Mouse (Mus musculus): ENCODE data around the gene Sema6c. TPM values are rescaled to one million over a fixed set of nuclear protein-coding genes. Genes with fewer than 3 reads are reported as not detected.

Sema6c gene
- polyA plus RNA-seq, 1 experiment from 2014 or later = 1.0 TPM

GRCm38 (mm10) chr3:95177583-95177982 is 17.3 kb downstream of the Sema6c start:
- 42% methylated on average over 6 of the region's 6 CpGs for WGBS
- Histone ChIP-seq H3K4me3 (ENCODE audit: low read depth, low read length) (no peak overlapping the region), H3K4me1 (replicated peaks; ENCODE audit: control insufficient read depth, insufficient read depth, low read length) (no peaks in the 10 kb centered on the region), H3K9ac (ENCODE audit: low read depth, low read length) (no peak overlapping the region), H3K27me3 (replicated peaks; ENCODE audit: control insufficient read depth, insufficient read depth, low read length) (peaks cover 16% of the 10 kb centered on the region), H3K36me3 (ENCODE audit: control insufficient read depth, insufficient read depth) (peaks cover 5% of the 10 kb centered on the region; the same call in 1 of the 2 replicates), H3K27ac (ENCODE audit: low read depth, low read length) (no peak overlapping the region), H3K9me3 (ENCODE audit: control insufficient read depth) (no peaks in the 10 kb centered on the region), H3K4me2 (replicated peaks; ENCODE audit: low read depth) (no peak overlapping the region)
- no peak for TF ChIP-seq CTCF (IDR thresholded peaks at IDR 0.05; ENCODE audit: low read depth)
- ATAC-seq = peak; percentile 63; the same call in 1 of the 2 replicates

GRCm38 (mm10) chr3:95178948-95179347 is 18.7 kb downstream of the Sema6c start:
- 93% methylated on average over 5 of the region's 5 CpGs for WGBS
- H3K9me3 ChIP-seq (ENCODE audit: control insufficient read depth) = no peaks in the 10 kb centered on the region
- H3K4me2 ChIP-seq (replicated peaks; ENCODE audit: low read depth) = no peak overlapping the region
- no peak overlapping the region for H3K4me3 ChIP-seq (ENCODE audit: low read depth, low read length)
- no peak for TF ChIP-seq CTCF (IDR thresholded peaks at IDR 0.05; ENCODE audit: low read depth)
- H3K4me1 ChIP-seq (replicated peaks; ENCODE audit: control insufficient read depth, insufficient read depth, low read length) = no peaks in the 10 kb centered on the region
- peaks cover 14% of the 10 kb centered on the region; the same call in 1 of the 2 replicates for H3K36me3 ChIP-seq (ENCODE audit: control insufficient read depth, insufficient read depth)
- H3K9ac ChIP-seq (ENCODE audit: low read depth, low read length) = no peak overlapping the region
- H3K27me3 ChIP-seq (replicated peaks; ENCODE audit: control insufficient read depth, insufficient read depth, low read length) = peaks cover 2% of the 10 kb centered on the region; the same call in 1 of the 2 replicates
- no peak overlapping the region for H3K27ac ChIP-seq (ENCODE audit: low read depth, low read length)
- ATAC-seq = no peak

- peaks cover 14% of the 10 kb centered on the region; the same call in 1 of the 2 replicates for H3K36me3 ChIP-seq (ENCODE audit: control insufficient read depth, insufficient read depth)
- no peaks in the 10 kb centered on the region for H3K27me3 ChIP-seq (replicated peaks; ENCODE audit: control insufficient read depth, insufficient read depth, low read length)
- no peak overlapping the region for H3K27ac ChIP-seq (ENCODE audit: low read depth, low read length)
- no peak overlapping the region for H3K9ac ChIP-seq (ENCODE audit: low read depth, low read length)
- H3K4me3 ChIP-seq (ENCODE audit: low read depth, low read length) = no peak overlapping the region
- no peaks in the 10 kb centered on the region for H3K9me3 ChIP-seq (ENCODE audit: control insufficient read depth)
- WGBS = 61% methylated on average over 3 of the region's 3 CpGs
- no peak for ATAC-seq
- no peak overlapping the region for H3K4me2 ChIP-seq (replicated peaks; ENCODE audit: low read depth)
- TF ChIP-seq CTCF (IDR thresholded peaks at IDR 0.05; ENCODE audit: low read depth) = no peak
- H3K4me1 ChIP-seq (replicated peaks; ENCODE audit: control insufficient read depth, insufficient read depth, low read length) = no peaks in the 10 kb centered on the region
Observed at GRCm38 (mm10) chr3:95179890-95180289, 19.6 kb downstream of the Sema6c start.

- Histone ChIP-seq H3K4me1 (replicated peaks; ENCODE audit: control insufficient read depth, insufficient read depth, low read length) (no peaks in the 10 kb centered on the region), H3K27ac (ENCODE audit: low read depth, low read length) (no peak overlapping the region), H3K9ac (ENCODE audit: low read depth, low read length) (no peak overlapping the region), H3K4me3 (ENCODE audit: low read depth, low read length) (no peak overlapping the region), H3K27me3 (replicated peaks; ENCODE audit: control insufficient read depth, insufficient read depth, low read length) (no peaks in the 10 kb centered on the region), H3K36me3 (ENCODE audit: control insufficient read depth, insufficient read depth) (peaks cover 25% of the 10 kb centered on the region), H3K9me3 (ENCODE audit: control insufficient read depth) (no peaks in the 10 kb centered on the region), H3K4me2 (replicated peaks; ENCODE audit: low read depth) (no peak overlapping the region)
- no peak for TF ChIP-seq CTCF (IDR thresholded peaks at IDR 0.05; ENCODE audit: low read depth)
- WGBS = 76% methylated on average over 1 of the region's 1 CpGs
- no peak for ATAC-seq
Observed at GRCm38 (mm10) chr3:95181841-95182240, 21.6 kb downstream of the Sema6c start.

GRCm38 (mm10) chr3:95184796-95185577 is 24.7 kb downstream of the Sema6c start:
- no peak overlapping the region for H3K4me3 ChIP-seq (ENCODE audit: low read depth, low read length)
- TF ChIP-seq CTCF (IDR thresholded peaks at IDR 0.05; ENCODE audit: low read depth) = no peak
- no peak overlapping the region for H3K27ac ChIP-seq (ENCODE audit: low read depth, low read length)
- H3K4me1 ChIP-seq (replicated peaks; ENCODE audit: control insufficient read depth, insufficient read depth, low read length) = no peaks in the 10 kb centered on the region
- WGBS = 86% methylated on average over 9 of the region's 9 CpGs
- no peak for ATAC-seq
- H3K27me3 ChIP-seq (replicated peaks; ENCODE audit: control insufficient read depth, insufficient read depth, low read length) = no peaks in the 10 kb centered on the region
- no peak overlapping the region for H3K9ac ChIP-seq (ENCODE audit: low read depth, low read length)
- peaks cover 55% of the 10 kb centered on the region for H3K36me3 ChIP-seq (ENCODE audit: control insufficient read depth, insufficient read depth)
- no peaks in the 10 kb centered on the region for H3K9me3 ChIP-seq (ENCODE audit: control insufficient read depth)
- H3K4me2 ChIP-seq (replicated peaks; ENCODE audit: low read depth) = no peak overlapping the region

- peaks cover 60% of the 10 kb centered on the region for H3K36me3 ChIP-seq (ENCODE audit: control insufficient read depth, insufficient read depth)
- WGBS = 87% methylated on average over 2 of the region's 2 CpGs
Observed at GRCm38 (mm10) chr3:95186100-95186499, 25.8 kb downstream of the Sema6c start.

More at GRCm38 (mm10) chr3:95186100-95186499, 25.8 kb downstream of the Sema6c start:
- H3K9ac ChIP-seq (ENCODE audit: low read depth, low read length) = no peak overlapping the region
- no peak overlapping the region for H3K27ac ChIP-seq (ENCODE audit: low read depth, low read length)
- no peaks in the 10 kb centered on the region for H3K27me3 ChIP-seq (replicated peaks; ENCODE audit: control insufficient read depth, insufficient read depth, low read length)
- ATAC-seq = no peak
- no peak for TF ChIP-seq CTCF (IDR thresholded peaks at IDR 0.05; ENCODE audit: low read depth)
- H3K9me3 ChIP-seq (ENCODE audit: control insufficient read depth) = no peaks in the 10 kb centered on the region
- H3K4me2 ChIP-seq (replicated peaks; ENCODE audit: low read depth) = no peak overlapping the region
- no peak overlapping the region for H3K4me3 ChIP-seq (ENCODE audit: low read depth, low read length)
- no peaks in the 10 kb centered on the region for H3K4me1 ChIP-seq (replicated peaks; ENCODE audit: control insufficient read depth, insufficient read depth, low read length)
